Mouse (Mus musculus): ENCODE data around the gene Slco1a1. TPM values are rescaled to one million over a fixed set of nuclear protein-coding genes. Genes with fewer than 3 reads are reported as not detected.

Gene Slco1a1
- not detected in 2 replicates for polyA plus RNA-seq (2014; fragmentation: Nextera tagmentation; extraction: Ambion mirVana)

DNA sequence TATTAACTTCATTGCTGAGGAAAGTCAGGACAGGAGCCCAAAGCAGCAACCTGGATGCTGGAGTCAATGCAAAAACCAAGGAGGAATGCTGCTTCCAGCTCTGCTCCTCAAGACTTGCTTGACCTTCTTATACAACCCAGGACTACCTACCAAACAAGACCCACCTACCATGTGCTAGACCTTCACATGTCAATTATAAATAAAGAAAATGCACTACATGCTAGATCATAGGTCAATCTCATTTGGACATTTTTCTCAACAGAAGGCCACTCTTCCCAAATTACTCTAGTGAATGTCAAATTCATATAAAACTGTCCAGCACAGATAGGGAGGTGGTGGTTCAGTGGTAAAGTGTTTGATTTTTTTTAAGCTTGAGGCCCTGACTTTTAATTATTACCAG is at the start of gene Slco1a1:
Gene Slco1a1, minus strand, starts transcription at position 101 of the 400 bp plus-strand sequence.
- H3K36me3 ChIP-seq (ENCODE audit: control insufficient read depth, insufficient read depth, low read length): no peaks in the 10 kb centered on the region
- no peak for ATAC-seq (ENCODE audit: low read depth)
- no peak within 1 kb of the TSS for H3K4me2 ChIP-seq (ENCODE audit: low read depth, low read length)
- H3K9ac ChIP-seq (replicated peaks; ENCODE audit: low read depth, low read length): no peak within 1 kb of the TSS
- H3K27ac ChIP-seq (ENCODE audit: low read depth, low read length): no peak within 1 kb of the TSS
- no peaks in the 10 kb centered on the region for H3K27me3 ChIP-seq (ENCODE audit: control insufficient read depth, insufficient read depth, low read length)
- H3K4me1 ChIP-seq (ENCODE audit: control insufficient read depth, insufficient read depth, low read length): no peaks in the 10 kb centered on the region
- H3K4me3 ChIP-seq (ENCODE audit: low read depth, low read length): no peak within 1 kb of the TSS
- no peaks in the 10 kb centered on the region for H3K9me3 ChIP-seq (ENCODE audit: control insufficient read depth, low read length)

DNA sequence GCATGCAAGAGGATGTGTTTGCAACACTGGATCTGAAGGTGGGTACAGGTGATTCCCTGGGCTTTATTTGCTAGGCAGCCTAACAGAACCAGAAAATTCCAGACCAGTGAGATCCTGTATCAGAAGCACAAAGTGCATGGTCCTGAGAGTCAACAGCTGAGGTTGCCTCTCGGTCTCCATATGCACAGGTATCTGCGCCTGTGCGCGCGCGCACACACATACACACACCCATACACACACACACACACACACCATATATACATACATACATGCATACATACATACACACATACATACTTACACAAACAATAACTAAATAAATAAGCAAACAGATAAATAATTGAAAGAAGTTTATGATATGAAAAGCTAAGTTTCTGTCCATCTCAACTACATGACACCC is 40.0 kb upstream of the Slco1a1 start:
- ATAC-seq (ENCODE audit: low read depth): no peak
- Histone ChIP-seq H3K4me2 (ENCODE audit: low read depth, low read length) (no peak overlapping the region), H3K27ac (ENCODE audit: low read depth, low read length) (no peak overlapping the region), H3K36me3 (ENCODE audit: control insufficient read depth, insufficient read depth, low read length) (no peaks in the 10 kb centered on the region), H3K27me3 (ENCODE audit: control insufficient read depth, insufficient read depth, low read length) (no peaks in the 10 kb centered on the region), H3K4me3 (ENCODE audit: low read depth, low read length) (no peak overlapping the region), H3K4me1 (ENCODE audit: control insufficient read depth, insufficient read depth, low read length) (no peaks in the 10 kb centered on the region), H3K9ac (replicated peaks; ENCODE audit: low read depth, low read length) (no peak overlapping the region), H3K9me3 (ENCODE audit: control insufficient read depth, low read length) (no peaks in the 10 kb centered on the region)
- WGBS: 98% methylated on average over 6 of the region's 6 CpGs

DNA sequence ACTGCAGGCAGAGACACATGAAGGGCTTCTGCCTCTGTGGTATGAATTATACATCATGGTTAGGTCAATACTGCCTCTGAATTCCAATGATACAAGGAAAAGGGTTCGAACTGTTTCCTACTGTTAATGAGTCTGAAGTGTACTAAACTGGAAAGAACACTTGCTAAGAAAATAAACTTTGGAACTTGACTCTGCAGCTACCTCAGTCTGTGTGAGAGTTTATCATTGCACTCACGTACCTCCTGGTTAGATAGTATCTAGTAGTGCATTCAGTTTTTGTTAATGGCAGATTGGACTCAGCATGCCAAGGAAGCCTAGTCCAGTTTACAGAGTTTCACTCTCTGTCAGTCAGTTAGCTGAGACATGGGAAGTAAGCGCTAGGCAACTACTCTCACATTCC is 37.9 kb upstream of the Slco1a1 start:
- Histone ChIP-seq H3K4me2 (ENCODE audit: low read depth, low read length) (no peak overlapping the region), H3K4me3 (ENCODE audit: low read depth, low read length) (no peak overlapping the region)
- 84% methylated on average over 3 of the region's 3 CpGs for WGBS

DNA sequence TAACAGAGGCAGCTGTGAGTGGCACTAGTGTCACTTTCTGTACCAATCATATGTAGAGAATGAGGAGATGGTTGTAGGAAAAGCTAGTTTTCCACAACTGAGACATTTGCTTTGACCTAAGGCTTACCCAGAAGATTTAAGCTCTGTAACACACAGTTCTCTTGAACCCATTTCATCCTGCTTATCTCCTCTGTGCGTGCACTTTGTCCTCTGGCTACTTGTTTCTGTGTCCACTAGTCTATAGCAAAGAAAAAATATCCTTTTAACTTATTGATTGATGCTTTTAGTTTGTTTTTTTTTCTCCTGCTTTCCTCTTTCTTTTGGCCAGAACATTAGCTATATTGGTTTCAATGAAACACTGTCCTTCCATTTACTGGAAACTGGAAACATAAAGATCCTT is 15.7 kb upstream of the Slco1a1 start:
- ATAC-seq (ENCODE audit: low read depth): no peak
- Histone ChIP-seq H3K27ac (ENCODE audit: low read depth, low read length) (no peak overlapping the region), H3K4me1 (ENCODE audit: control insufficient read depth, insufficient read depth, low read length) (no peaks in the 10 kb centered on the region), H3K9me3 (ENCODE audit: control insufficient read depth, low read length) (no peaks in the 10 kb centered on the region), H3K4me3 (ENCODE audit: low read depth, low read length) (no peak overlapping the region), H3K36me3 (ENCODE audit: control insufficient read depth, insufficient read depth, low read length) (no peaks in the 10 kb centered on the region), H3K4me2 (ENCODE audit: low read depth, low read length) (no peak overlapping the region), H3K9ac (replicated peaks; ENCODE audit: low read depth, low read length) (no peak overlapping the region), H3K27me3 (ENCODE audit: control insufficient read depth, insufficient read depth, low read length) (no peaks in the 10 kb centered on the region)
- 86% methylated on average over 1 of the region's 1 CpGs for WGBS

More for the DNA sequence above, 37.9 kb upstream of the Slco1a1 start:
- Histone ChIP-seq H3K27me3 (ENCODE audit: control insufficient read depth, insufficient read depth, low read length) (no peaks in the 10 kb centered on the region), H3K9me3 (ENCODE audit: control insufficient read depth, low read length) (no peaks in the 10 kb centered on the region), H3K9ac (replicated peaks; ENCODE audit: low read depth, low read length) (no peak overlapping the region), H3K36me3 (ENCODE audit: control insufficient read depth, insufficient read depth, low read length) (no peaks in the 10 kb centered on the region), H3K4me1 (ENCODE audit: control insufficient read depth, insufficient read depth, low read length) (no peaks in the 10 kb centered on the region), H3K27ac (ENCODE audit: low read depth, low read length) (no peak overlapping the region)
- ATAC-seq (ENCODE audit: low read depth): no peak

DNA sequence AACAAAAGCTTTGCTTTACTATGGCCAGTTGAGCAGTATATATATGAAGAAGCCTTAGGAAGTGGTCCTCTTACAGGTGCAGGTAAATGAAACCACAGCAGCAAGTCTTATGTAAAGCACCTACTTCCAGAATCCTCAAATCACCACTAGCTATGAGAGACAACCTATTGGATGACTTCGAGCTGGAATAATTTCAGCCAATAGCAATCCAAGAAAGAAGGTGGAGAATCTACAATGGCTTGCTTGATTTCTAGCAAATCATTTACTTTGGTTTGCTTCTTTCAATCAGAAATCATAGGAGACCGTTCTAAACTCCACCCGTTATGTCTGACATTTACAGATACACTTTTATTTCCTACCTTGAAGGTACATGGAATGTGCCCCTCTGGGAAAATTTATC is 15.1 kb upstream of the Slco1a1 start:
- Histone ChIP-seq H3K27ac (ENCODE audit: low read depth, low read length) (no peak overlapping the region), H3K9ac (replicated peaks; ENCODE audit: low read depth, low read length) (no peak overlapping the region), H3K4me1 (ENCODE audit: control insufficient read depth, insufficient read depth, low read length) (no peaks in the 10 kb centered on the region), H3K4me3 (ENCODE audit: low read depth, low read length) (no peak overlapping the region), H3K9me3 (ENCODE audit: control insufficient read depth, low read length) (no peaks in the 10 kb centered on the region), H3K36me3 (ENCODE audit: control insufficient read depth, insufficient read depth, low read length) (no peaks in the 10 kb centered on the region), H3K27me3 (ENCODE audit: control insufficient read depth, insufficient read depth, low read length) (no peaks in the 10 kb centered on the region), H3K4me2 (ENCODE audit: low read depth, low read length) (no peak overlapping the region)
- whole genome bisulfite sequencing: 96% methylated on average over 3 of the region's 3 CpGs
- ATAC-seq (ENCODE audit: low read depth): no peak

DNA sequence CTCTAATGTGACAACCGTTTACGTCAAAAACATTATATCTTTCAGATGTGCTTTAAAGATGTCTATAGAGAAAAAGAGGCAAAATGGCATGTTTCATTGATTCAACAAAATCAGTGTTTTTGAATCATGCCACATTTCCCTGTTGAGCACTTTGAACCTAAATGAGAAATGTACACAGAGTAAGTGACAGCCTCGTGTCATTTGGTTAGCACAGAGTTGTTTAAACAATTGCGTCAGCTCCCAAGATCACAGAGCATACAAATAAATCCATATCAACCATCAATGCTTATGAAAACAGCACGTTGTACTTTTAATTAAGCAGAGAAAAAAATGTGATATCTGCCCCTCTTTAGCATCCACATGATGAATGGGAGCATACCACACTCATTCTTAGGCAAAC is 13.7 kb upstream of the Slco1a1 start:
- 84% methylated on average over 5 of the region's 5 CpGs for WGBS
- ATAC-seq (ENCODE audit: low read depth): no peak

DNA sequence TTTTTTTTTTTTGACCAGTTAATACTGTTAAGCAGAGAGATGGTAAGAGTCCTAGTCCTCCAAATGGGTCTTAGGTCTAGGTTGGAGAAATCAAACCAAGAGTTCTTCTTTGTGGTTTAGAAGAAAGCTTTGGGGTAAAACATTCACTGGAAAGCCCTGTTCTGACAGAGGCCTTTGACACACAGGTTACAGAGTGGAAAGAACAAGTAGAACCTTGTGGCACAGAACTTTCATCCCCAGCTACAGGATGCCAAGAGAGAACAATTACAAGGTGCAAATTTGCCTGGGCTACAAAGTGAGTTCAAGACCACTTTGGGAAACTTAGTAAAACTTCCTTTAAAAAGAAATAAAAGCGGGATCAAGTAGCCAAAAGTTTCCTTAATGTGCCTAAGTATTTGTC is 6.3 kb downstream of the Slco1a1 start:
- 91% methylated on average over 1 of the region's 1 CpGs for WGBS

More for the DNA sequence above, 13.7 kb upstream of the Slco1a1 start:
- H3K4me3 ChIP-seq (ENCODE audit: low read depth, low read length): no peak overlapping the region
- no peaks in the 10 kb centered on the region for H3K36me3 ChIP-seq (ENCODE audit: control insufficient read depth, insufficient read depth, low read length)
- H3K9me3 ChIP-seq (ENCODE audit: control insufficient read depth, low read length): no peaks in the 10 kb centered on the region
- H3K27ac ChIP-seq (ENCODE audit: low read depth, low read length): no peak overlapping the region
- no peaks in the 10 kb centered on the region for H3K4me1 ChIP-seq (ENCODE audit: control insufficient read depth, insufficient read depth, low read length)
- H3K4me2 ChIP-seq (ENCODE audit: low read depth, low read length): no peak overlapping the region
- H3K27me3 ChIP-seq (ENCODE audit: control insufficient read depth, insufficient read depth, low read length): no peaks in the 10 kb centered on the region
- H3K9ac ChIP-seq (replicated peaks; ENCODE audit: low read depth, low read length): no peak overlapping the region

DNA sequence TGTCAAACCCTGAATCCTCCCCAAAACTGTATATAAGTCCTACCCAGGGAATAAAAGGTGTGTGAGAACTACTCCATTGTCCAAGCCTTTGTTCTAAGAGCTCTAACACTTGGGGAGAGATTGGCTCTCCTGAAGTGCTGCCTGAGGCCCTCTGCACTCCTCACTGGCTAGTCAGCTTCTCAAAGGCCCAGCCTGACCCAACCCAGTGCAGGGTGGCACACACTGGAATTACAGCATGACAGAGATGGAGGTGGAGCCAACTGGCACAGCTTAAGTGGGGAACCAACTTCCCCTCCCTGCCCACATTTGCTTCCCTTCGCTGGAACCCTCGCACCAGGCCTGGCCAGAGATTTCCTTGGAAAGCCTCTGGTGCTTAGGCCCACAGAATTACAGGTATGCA is 48.6 kb downstream of the Slco1a1 start:
- H3K9me3 ChIP-seq (ENCODE audit: control insufficient read depth, low read length): no peaks in the 10 kb centered on the region
- no peak overlapping the region for H3K9ac ChIP-seq (replicated peaks; ENCODE audit: low read depth, low read length)
- WGBS: 82% methylated on average over 2 of the region's 2 CpGs
- no peak overlapping the region for H3K27ac ChIP-seq (ENCODE audit: low read depth, low read length)
- no peak overlapping the region for H3K4me2 ChIP-seq (ENCODE audit: low read depth, low read length)
- no peaks in the 10 kb centered on the region for H3K4me1 ChIP-seq (ENCODE audit: control insufficient read depth, insufficient read depth, low read length)
- no peak for ATAC-seq (ENCODE audit: low read depth)
- H3K36me3 ChIP-seq (ENCODE audit: control insufficient read depth, insufficient read depth, low read length): no peaks in the 10 kb centered on the region
- no peaks in the 10 kb centered on the region for H3K27me3 ChIP-seq (ENCODE audit: control insufficient read depth, insufficient read depth, low read length)
- H3K4me3 ChIP-seq (ENCODE audit: low read depth, low read length): no peak overlapping the region

More for the DNA sequence above, 6.3 kb downstream of the Slco1a1 start:
- no peak overlapping the region for H3K4me3 ChIP-seq (ENCODE audit: low read depth, low read length)
- no peak overlapping the region for H3K4me2 ChIP-seq (ENCODE audit: low read depth, low read length)
- H3K9me3 ChIP-seq (ENCODE audit: control insufficient read depth, low read length): no peaks in the 10 kb centered on the region
- H3K4me1 ChIP-seq (ENCODE audit: control insufficient read depth, insufficient read depth, low read length): no peaks in the 10 kb centered on the region
- no peak for ATAC-seq (ENCODE audit: low read depth)
- no peaks in the 10 kb centered on the region for H3K36me3 ChIP-seq (ENCODE audit: control insufficient read depth, insufficient read depth, low read length)
- no peaks in the 10 kb centered on the region for H3K27me3 ChIP-seq (ENCODE audit: control insufficient read depth, insufficient read depth, low read length)
- H3K27ac ChIP-seq (ENCODE audit: low read depth, low read length): no peak overlapping the region
- no peak overlapping the region for H3K9ac ChIP-seq (replicated peaks; ENCODE audit: low read depth, low read length)

DNA sequence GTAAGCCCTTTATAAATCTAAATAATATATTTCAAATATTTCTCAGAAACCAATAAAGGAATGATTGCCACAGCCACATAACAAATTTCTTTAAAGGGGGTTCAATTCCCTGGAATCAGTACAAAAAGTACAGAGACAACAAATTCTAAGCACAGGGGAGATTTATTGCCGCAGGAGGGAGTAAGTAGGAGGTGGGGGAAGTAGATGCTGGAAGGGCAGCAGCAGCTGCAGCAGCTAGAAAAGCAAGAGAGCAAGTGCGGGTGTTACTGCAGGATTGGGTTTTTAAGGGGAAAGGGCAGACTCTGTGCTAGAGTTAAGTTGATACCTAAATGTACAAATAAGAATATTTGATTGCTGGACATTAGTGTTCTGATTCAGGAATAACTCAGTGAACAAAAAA is 57.0 kb downstream of the Slco1a1 start:
- no peaks in the 10 kb centered on the region for H3K9me3 ChIP-seq (ENCODE audit: control insufficient read depth, low read length)
- H3K27me3 ChIP-seq (ENCODE audit: control insufficient read depth, insufficient read depth, low read length): no peaks in the 10 kb centered on the region

DNA sequence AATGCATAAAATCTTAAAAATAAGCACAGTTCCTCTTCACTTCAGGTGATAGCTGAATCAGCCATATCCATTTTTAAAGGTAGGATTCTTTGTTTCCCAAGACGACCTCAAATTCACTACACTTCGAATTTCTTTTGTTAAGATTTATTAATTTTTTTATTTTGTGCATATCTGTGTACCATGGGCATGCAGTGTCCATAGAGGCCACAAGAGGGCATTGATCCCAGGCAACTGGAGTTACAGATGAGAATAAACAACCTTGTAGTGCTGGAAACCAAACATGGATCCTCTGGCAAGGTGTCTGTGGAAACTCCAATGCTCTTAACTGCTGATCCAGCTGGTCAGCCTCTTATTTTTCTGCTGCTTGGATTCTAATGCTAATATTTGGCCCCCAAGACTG is 58.5 kb downstream of the Slco1a1 start:
- Histone ChIP-seq H3K4me1 (ENCODE audit: control insufficient read depth, insufficient read depth, low read length) (no peaks in the 10 kb centered on the region), H3K4me3 (ENCODE audit: low read depth, low read length) (no peak overlapping the region), H3K36me3 (ENCODE audit: control insufficient read depth, insufficient read depth, low read length) (no peaks in the 10 kb centered on the region), H3K9me3 (ENCODE audit: control insufficient read depth, low read length) (no peaks in the 10 kb centered on the region), H3K9ac (replicated peaks; ENCODE audit: low read depth, low read length) (no peak overlapping the region), H3K27me3 (ENCODE audit: control insufficient read depth, insufficient read depth, low read length) (no peaks in the 10 kb centered on the region), H3K27ac (ENCODE audit: low read depth, low read length) (no peak overlapping the region), H3K4me2 (ENCODE audit: low read depth, low read length) (no peak overlapping the region)
- 63% methylated on average over 2 of the region's 2 CpGs for WGBS
- ATAC-seq (ENCODE audit: low read depth): no peak

More for the DNA sequence above, 57.0 kb downstream of the Slco1a1 start:
- H3K4me3 ChIP-seq (ENCODE audit: low read depth, low read length): no peak overlapping the region
- no peak overlapping the region for H3K4me2 ChIP-seq (ENCODE audit: low read depth, low read length)
- H3K27ac ChIP-seq (ENCODE audit: low read depth, low read length): no peak overlapping the region
- H3K36me3 ChIP-seq (ENCODE audit: control insufficient read depth, insufficient read depth, low read length): no peaks in the 10 kb centered on the region
- ATAC-seq (ENCODE audit: low read depth): no peak
- H3K9ac ChIP-seq (replicated peaks; ENCODE audit: low read depth, low read length): no peak overlapping the region
- WGBS: 41% methylated on average over 2 of the region's 2 CpGs
- H3K4me1 ChIP-seq (ENCODE audit: control insufficient read depth, insufficient read depth, low read length): no peaks in the 10 kb centered on the region

Measured in neural tube, embryonic 14.5 days (tissue).